Mouse (Mus musculus): ENCODE data around the gene Gm28035. TPM values are rescaled to one million over a fixed set of nuclear protein-coding genes. Genes with fewer than 3 reads are reported as not detected.

Gm28035 gene
- polyA plus RNA-seq, 1 experiment: 0.55 TPM

DNA sequence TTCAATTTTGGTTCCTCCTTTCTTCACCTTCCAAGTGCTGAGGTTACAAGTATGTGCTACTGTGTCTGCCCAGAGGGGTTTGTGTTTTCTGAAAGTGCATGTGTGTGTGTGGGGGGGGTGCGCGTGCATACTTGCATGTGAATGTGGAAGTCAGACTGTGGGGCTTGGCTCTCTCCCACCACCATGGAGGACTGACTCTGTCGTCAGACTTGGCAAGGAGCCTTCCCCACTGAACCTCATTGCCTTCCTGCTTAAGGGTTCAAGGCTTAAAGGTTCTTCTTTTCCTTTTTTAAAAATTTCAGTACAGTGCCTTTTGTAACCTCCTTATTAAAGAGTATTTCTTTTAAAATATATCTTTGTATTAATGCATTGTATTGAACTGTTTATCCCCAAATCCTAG, 88.4 kb downstream of the Gm28035 start:
- no peak for TF ChIP-seq USF1 (IDR thresholded peaks at IDR 0.05; ENCODE audit: low read depth)
- no peak for TF ChIP-seq E2F4 (IDR thresholded peaks at IDR 0.05; ENCODE audit: insufficient read depth)
- no peak for TF ChIP-seq REST (IDR thresholded peaks at IDR 0.05; ENCODE audit: insufficient read depth, insufficient read length)
- no peak for TF ChIP-seq POLR2A (IDR thresholded peaks at IDR 0.05; ENCODE audit: insufficient read length, low read depth)
- no peak for TF ChIP-seq MAX (IDR thresholded peaks at IDR 0.05; ENCODE audit: low read depth)
- TF ChIP-seq TCF12 (IDR thresholded peaks at IDR 0.05; ENCODE audit: insufficient read depth, poor library complexity, severe bottlenecking): no peak
- no peak for TF ChIP-seq MYOD1 (IDR thresholded peaks at IDR 0.05; ENCODE audit: control insufficient read depth in 1 of 3, insufficient read length in 2 of 3, low read depth in 2 of 3)
- TF ChIP-seq CEBPB (IDR thresholded peaks at IDR 0.05; ENCODE audit: insufficient read depth, poor library complexity, severe bottlenecking): no peak
- no peak for TF ChIP-seq POLR2AphosphoS2 (IDR thresholded peaks at IDR 0.05; ENCODE audit: insufficient read length, low read depth)
- TF ChIP-seq MYOG (IDR thresholded peaks at IDR 0.05; ENCODE audit: control insufficient read depth in 1 of 3, insufficient read depth in 1 of 3, insufficient read length in 2 of 3, low read depth in 2 of 3): no peak
- no peak for TF ChIP-seq SRF (IDR thresholded peaks at IDR 0.05; ENCODE audit: control insufficient read depth, insufficient read length, low read depth)
- TF ChIP-seq TCF3 (IDR thresholded peaks at IDR 0.05; ENCODE audit: insufficient read length, low read depth): no peak
- H3K4me3 ChIP-seq: no peak overlapping the region
- peaks cover 50% of the 10 kb centered on the region for H3K36me3 ChIP-seq (ENCODE audit: control insufficient read depth, insufficient read depth)
- no peak overlapping the region for H3K4me2 ChIP-seq (ENCODE audit: low read depth)
- no peak overlapping the region for H3ac ChIP-seq (ENCODE audit: control insufficient read depth, insufficient read length)
- no peaks in the 10 kb centered on the region for H3K27me3 ChIP-seq (ENCODE audit: control insufficient read depth, insufficient read depth, insufficient read length)
- no peaks in the 10 kb centered on the region for H3K79me2 ChIP-seq (ENCODE audit: control insufficient read depth, insufficient read depth)

Other genes with a start within 250 kb of the Gm28035 start
- 21.6 TPM for gene Wdr34, start 191.7 kb upstream of the Gm28035 start, polyA plus RNA-seq (2012; fragmentation: generic; extraction: Trizol)
- 118 TPM for gene Set, start 183.2 kb upstream of the Gm28035 start, polyA plus RNA-seq (2012; fragmentation: generic; extraction: Trizol)
- 4.3 TPM for gene Pkn3, start 162.9 kb upstream of the Gm28035 start, polyA plus RNA-seq (2012; fragmentation: generic; extraction: Trizol)
- gene Zdhhc12, start 146.9 kb upstream of the Gm28035 start, polyA plus RNA-seq (2012; fragmentation: generic; extraction: Trizol): 20.8 TPM
- gene Zer1, start 116.0 kb upstream of the Gm28035 start, polyA plus RNA-seq (2012; fragmentation: generic; extraction: Trizol): 13.1 TPM
- gene Tbc1d13, start 106.8 kb upstream of the Gm28035 start, polyA plus RNA-seq (2012; fragmentation: generic; extraction: Trizol): 25.8 TPM
- 17.6 TPM for gene Endog, start 69.1 kb upstream of the Gm28035 start, polyA plus RNA-seq (2012; fragmentation: generic; extraction: Trizol)
- 28.7 TPM for gene Spout1, start 62.1 kb upstream of the Gm28035 start, polyA plus RNA-seq (2012; fragmentation: generic; extraction: Trizol)
- gene Kyat1, start 34.7 kb upstream of the Gm28035 start, polyA plus RNA-seq (2012; fragmentation: generic; extraction: Trizol): 11.3 TPM
- 22.6 TPM for gene Lrrc8a, start 2.9 kb upstream of the Gm28035 start, polyA plus RNA-seq (2012; fragmentation: generic; extraction: Trizol)
- gene Phyhd1, start 25.6 kb downstream of the Gm28035 start, polyA plus RNA-seq (2012; fragmentation: generic; extraction: Trizol): 14.7 TPM
- gene Gm28038, start 40.5 kb downstream of the Gm28035 start, polyA plus RNA-seq (2012; fragmentation: generic; extraction: Trizol): not detected
- 28.3 TPM for gene Dolk, start 45.8 kb downstream of the Gm28035 start, polyA plus RNA-seq (2012; fragmentation: generic; extraction: Trizol)
- 54.0 TPM for gene Nup188, start 45.8 kb downstream of the Gm28035 start, polyA plus RNA-seq (2012; fragmentation: generic; extraction: Trizol)
- 73.7 TPM for gene Sh3glb2, start 118.8 kb downstream of the Gm28035 start, polyA plus RNA-seq (2012; fragmentation: generic; extraction: Trizol)
- 13.6 TPM for gene Miga2, start 123.7 kb downstream of the Gm28035 start, polyA plus RNA-seq (2012; fragmentation: generic; extraction: Trizol)
- gene Dolpp1, start 151.7 kb downstream of the Gm28035 start, polyA plus RNA-seq (2012; fragmentation: generic; extraction: Trizol): 15.7 TPM
- gene Crat, start 175.2 kb downstream of the Gm28035 start, polyA plus RNA-seq (2012; fragmentation: generic; extraction: Trizol): 42.2 TPM
- gene Ptpa, start 175.5 kb downstream of the Gm28035 start, polyA plus RNA-seq (2012; fragmentation: generic; extraction: Trizol): 151 TPM
- 20.5 TPM for gene Ier5l, start 233.7 kb downstream of the Gm28035 start, polyA plus RNA-seq (2012; fragmentation: generic; extraction: Trizol)